Mouse (Mus musculus) embryonic facial prominence, embryonic 12.5 days (tissue): ENCODE measurements around the gene Havcr2. TPM values are rescaled to one million over a fixed set of nuclear protein-coding genes. Genes with fewer than 3 reads are reported as not detected.

Source experiments
- ATAC-seq: fragments of 200-750 bp; cut with Nextera tagmentation; 2 replicates; pipeline ENCODE4 v1.8.0; 2017; ENCODE audit not compliant: insufficient number of reproducible peaks, insufficient read depth, low FRiP score, low TSS enrichment
- H3K27ac ChIP-seq: fragments of 300-500 bp; sonication (generic); 2 replicates; pipeline ENCODE4 v1.5.1; 2016; ENCODE audit warnings: mild to moderate bottlenecking
- H3K27me3 ChIP-seq: fragments of 300-500 bp; sonication (generic); 2 replicates; pipeline ENCODE4 v1.6.1; 2016; ENCODE audit warnings: mild to moderate bottlenecking, moderate library complexity
- H3K36me3 ChIP-seq: fragments of 300-500 bp; sonication (generic); 2 replicates; pipeline ENCODE4 v1.6.1; 2016; ENCODE audit warnings: mild to moderate bottlenecking
- H3K4me1 ChIP-seq: fragments of 300-500 bp; sonication (generic); 2 replicates; pipeline ENCODE4 v1.6.1; 2016
- H3K4me2 ChIP-seq: fragments of 300-500 bp; sonication (generic); replicated peaks from 2 replicates; pipeline ENCODE4 v1.6.1; 2016; ENCODE audit warnings: mild to moderate bottlenecking, moderate library complexity
- H3K4me3 ChIP-seq: fragments of 300-500 bp; sonication (generic); 2 replicates; pipeline ENCODE4 v1.5.1; 2016; ENCODE audit warnings: mild to moderate bottlenecking
- H3K9ac ChIP-seq: fragments of 300-500 bp; sonication (generic); 2 replicates; pipeline ENCODE4 v1.6.1; 2016; ENCODE audit warnings: mild to moderate bottlenecking, moderate library complexity
- H3K9me3 ChIP-seq: fragments of 300-500 bp; sonication (generic); 2 replicates; pipeline ENCODE4 v1.6.1; 2016; ENCODE audit warnings: mild to moderate bottlenecking, moderate library complexity
- WGBS: fragments of 180-500 bp; shearing (Covaris S2); methylation state at CpG from one replicate; pipeline ENCODE4 v1.1.7; 2016; 5-methylcytosine and 5-hydroxymethylcytosine counted together
- polyA plus RNA-seq: library from polyadenylated mRNA; unstranded; fragments of >200 nt; fragmentation: Nextera tagmentation; extraction: Ambion mirVana; gene quantifications from 2 replicates; pipeline ENCODE4 v1.2.1, GENCODE M21; 2016

The Havcr2 gene
- polyA plus RNA-seq, 1 experiment from 2014 or later, result 0.10 TPM

DNA sequence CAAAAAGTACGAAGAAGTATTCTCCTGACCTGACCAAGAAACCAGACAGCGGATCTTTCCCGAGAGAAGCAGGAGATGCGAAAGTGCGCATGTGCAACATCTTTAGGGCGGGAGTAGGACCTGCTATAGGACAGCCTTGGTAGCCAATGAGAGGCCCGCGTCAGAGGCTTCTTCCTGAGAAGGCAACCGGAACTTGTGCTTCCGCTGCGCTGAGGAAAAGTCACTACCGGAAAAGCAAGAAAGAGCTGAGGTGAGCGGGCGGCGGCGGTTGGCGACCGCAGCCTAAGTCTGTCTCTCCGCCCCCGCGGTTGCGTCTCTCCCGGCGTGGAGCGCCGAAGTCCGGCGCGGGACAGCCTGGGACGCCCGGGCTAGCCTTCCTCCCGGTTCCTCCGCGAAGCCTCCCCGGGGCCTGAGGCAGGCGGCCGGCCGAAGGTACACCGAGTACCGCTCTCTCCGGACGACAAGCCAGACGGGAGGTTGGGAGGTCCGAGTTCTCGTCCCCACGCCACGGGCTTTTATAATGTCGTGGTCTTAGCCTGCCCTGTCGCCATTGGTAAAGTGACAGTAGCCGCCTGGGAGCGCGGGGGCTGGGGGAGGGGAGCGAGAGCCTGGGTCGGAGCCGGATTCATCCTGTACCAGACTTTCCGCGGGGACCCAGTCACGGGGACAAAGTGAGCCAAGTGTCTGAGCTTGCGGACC is 17.8 kb upstream of the Havcr2 start, which contains the start of gene Med7:
Gene Med7 (plus strand): TSS at position 166 of the 699 bp plus-strand sequence.
- peak; percentile 97 for ATAC-seq
- under 1% methylated on average over 59 of the region's 59 CpGs for WGBS
- no peaks in the 10 kb centered on the region for H3K4me1 ChIP-seq

DNA sequence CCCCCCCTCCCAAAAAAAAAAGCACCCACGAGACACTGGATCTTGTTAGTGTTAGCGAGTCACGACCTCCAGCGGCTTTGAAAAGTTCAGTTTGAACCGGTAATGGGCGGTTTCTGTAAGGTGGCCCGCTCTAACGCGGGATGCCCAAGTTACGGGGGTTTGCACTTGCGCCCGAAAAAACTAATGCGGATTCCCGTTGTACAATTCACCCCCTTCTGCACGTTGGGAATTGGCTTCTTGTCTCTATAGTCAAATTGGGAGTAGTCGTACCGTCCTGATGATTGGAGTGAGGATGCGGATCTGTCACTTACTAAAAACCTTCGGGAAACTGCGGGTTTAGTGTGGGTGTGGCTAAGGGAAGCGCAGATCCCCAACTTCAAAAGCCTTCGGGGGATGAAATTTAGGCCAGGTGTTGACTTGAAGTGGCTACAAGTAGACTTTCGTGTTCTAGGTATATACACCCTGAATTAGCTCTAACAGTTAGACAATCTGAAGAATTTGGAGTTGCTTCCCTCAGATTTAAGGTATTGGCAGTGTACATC is 17.2 kb upstream of the Havcr2 start:
- Histone ChIP-seq H3K4me3 (peak overlapping the region; percentile 91), H3K9me3 (no peaks in the 10 kb centered on the region), H3K36me3 (peaks cover 23% of the 10 kb centered on the region), H3K27ac (peak overlapping the region; percentile 92; the same call in 1 of the 2 replicates), H3K9ac (peak overlapping the region; percentile 84), H3K27me3 (no peaks in the 10 kb centered on the region), H3K4me2 (peak overlapping the region; percentile 71), H3K4me1 (no peaks in the 10 kb centered on the region)
- WGBS, result 1% methylated on average over 23 of the region's 23 CpGs
- peak; percentile 18; the same call in 1 of the 2 replicates for ATAC-seq

More for the DNA sequence above, 17.8 kb upstream of the Havcr2 start, which contains the start of gene Med7:
- H3K27ac ChIP-seq, result peak within 1 kb of the TSS; percentile 92
- peak within 1 kb of the TSS; percentile 91 for H3K4me3 ChIP-seq
- H3K36me3 ChIP-seq, result peaks cover 16% of the 10 kb centered on the region
- peak within 1 kb of the TSS; percentile 84 for H3K9ac ChIP-seq
- H3K4me2 ChIP-seq, result peak within 1 kb of the TSS; percentile 71
- no peaks in the 10 kb centered on the region for H3K9me3 ChIP-seq
- no peaks in the 10 kb centered on the region for H3K27me3 ChIP-seq

DNA sequence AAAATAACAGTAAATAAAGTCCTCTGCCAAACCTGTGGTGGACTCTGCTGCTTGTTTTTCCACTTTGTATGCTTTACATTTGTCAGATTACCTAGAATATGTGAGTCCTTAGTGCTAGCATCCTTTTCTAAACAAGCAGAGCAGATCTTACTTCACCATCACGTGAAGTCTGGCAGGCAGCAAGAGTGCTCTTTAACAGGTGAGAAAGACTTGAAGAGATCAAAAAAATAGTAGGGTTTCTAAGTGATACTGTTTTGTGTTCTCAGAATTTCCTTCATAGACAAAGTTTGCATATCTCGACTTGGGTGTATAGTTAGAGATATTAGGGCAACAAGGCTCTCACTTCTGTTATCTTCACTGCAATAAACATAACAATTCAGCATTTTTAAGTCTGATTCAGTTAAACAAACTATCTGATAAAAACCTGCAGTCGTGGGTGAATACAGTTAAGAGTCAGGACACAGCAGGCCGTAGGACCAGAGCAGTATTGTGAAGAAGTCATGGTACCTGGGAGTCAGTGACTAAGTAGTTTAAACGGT is 15.7 kb upstream of the Havcr2 start:
- no peak for ATAC-seq
- peaks cover 24% of the 10 kb centered on the region for H3K36me3 ChIP-seq
- 90% methylated on average over 5 of the region's 5 CpGs for WGBS
- no peak overlapping the region for H3K4me2 ChIP-seq
- H3K27ac ChIP-seq, result no peak overlapping the region
- no peaks in the 10 kb centered on the region for H3K9me3 ChIP-seq
- no peak overlapping the region for H3K9ac ChIP-seq
- no peak overlapping the region for H3K4me3 ChIP-seq
- H3K27me3 ChIP-seq, result no peaks in the 10 kb centered on the region
- no peaks in the 10 kb centered on the region for H3K4me1 ChIP-seq

DNA sequence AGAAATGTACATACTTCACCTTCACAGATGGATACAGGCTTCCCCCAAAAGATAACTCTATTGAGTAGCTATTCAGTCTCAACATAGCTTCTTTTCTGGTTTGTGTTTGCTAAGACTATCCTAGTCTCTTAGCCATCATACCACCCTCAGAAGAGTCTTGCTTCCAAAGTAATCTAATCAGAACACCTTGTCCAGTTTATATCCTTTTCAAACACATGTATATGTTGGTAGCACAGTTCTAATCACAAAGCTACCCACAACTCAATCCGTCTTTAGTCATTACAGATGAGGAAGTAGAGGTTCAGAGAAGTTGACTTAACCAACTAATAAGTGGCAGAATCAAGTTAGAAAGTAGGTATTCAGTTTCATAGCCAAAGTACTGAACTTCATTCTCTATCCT is 13.0 kb upstream of the Havcr2 start:
- Histone ChIP-seq H3K4me1 (no peaks in the 10 kb centered on the region), H3K27ac (no peak overlapping the region), H3K9ac (no peak overlapping the region), H3K4me2 (no peak overlapping the region), H3K27me3 (no peaks in the 10 kb centered on the region), H3K9me3 (no peaks in the 10 kb centered on the region), H3K36me3 (peaks cover 24% of the 10 kb centered on the region), H3K4me3 (no peak overlapping the region)
- WGBS, result 93% methylated on average over 1 of the region's 1 CpGs
- ATAC-seq, result no peak

DNA sequence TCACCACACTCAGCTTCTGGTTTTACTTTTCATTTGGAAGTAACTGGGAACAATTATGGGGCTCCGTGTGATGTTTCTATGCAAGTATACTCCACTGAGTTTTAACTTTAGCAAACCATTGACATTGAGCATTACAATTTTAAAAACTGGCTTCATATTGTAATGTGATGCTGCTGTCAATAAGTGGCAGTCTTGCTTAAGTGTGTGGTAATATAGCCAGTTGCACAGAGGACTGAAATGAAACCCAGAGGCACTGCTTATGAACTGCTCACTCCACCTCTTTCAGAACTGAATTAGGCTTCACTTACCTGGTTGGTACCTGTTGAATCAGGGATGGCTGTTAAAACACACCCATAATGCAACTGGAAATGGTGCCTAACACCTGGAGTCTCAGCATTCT is 11.6 kb upstream of the Havcr2 start:
- ATAC-seq, result no peak

DNA sequence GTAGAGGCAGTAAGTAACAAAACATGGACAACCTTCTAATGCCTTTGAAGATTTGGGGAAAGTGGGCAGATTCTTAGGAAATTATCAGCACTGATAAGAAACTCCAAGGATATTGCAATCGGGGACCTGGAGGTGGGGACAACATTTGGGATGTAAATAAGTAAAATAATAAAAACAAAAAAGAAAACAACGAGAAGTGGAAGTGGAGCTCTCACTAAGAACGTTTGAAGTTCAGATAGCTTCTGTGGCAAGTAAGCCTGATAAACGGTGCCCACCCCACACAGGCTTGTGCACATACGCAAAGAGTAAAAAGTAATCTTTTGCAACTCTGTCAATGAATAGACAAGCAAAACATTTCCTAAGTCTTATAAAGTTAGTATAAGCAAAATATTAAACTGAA is 10.8 kb upstream of the Havcr2 start:
- WGBS, result 92% methylated on average over 5 of the region's 5 CpGs
- H3K27me3 ChIP-seq, result no peaks in the 10 kb centered on the region
- no peak overlapping the region for H3K27ac ChIP-seq
- H3K4me3 ChIP-seq, result no peak overlapping the region
- ATAC-seq, result no peak
- no peak overlapping the region for H3K4me2 ChIP-seq
- H3K9me3 ChIP-seq, result no peaks in the 10 kb centered on the region
- H3K9ac ChIP-seq, result no peak overlapping the region
- H3K4me1 ChIP-seq, result no peaks in the 10 kb centered on the region
- H3K36me3 ChIP-seq, result peaks cover 24% of the 10 kb centered on the region

More for the DNA sequence above, 11.6 kb upstream of the Havcr2 start:
- H3K4me2 ChIP-seq, result no peak overlapping the region
- H3K9ac ChIP-seq, result no peak overlapping the region
- H3K27ac ChIP-seq, result no peak overlapping the region
- no peaks in the 10 kb centered on the region for H3K4me1 ChIP-seq
- H3K9me3 ChIP-seq, result no peaks in the 10 kb centered on the region
- H3K27me3 ChIP-seq, result no peaks in the 10 kb centered on the region
- 74% methylated on average over 1 of the region's 1 CpGs for WGBS
- H3K36me3 ChIP-seq, result peaks cover 24% of the 10 kb centered on the region
- H3K4me3 ChIP-seq, result no peak overlapping the region

DNA sequence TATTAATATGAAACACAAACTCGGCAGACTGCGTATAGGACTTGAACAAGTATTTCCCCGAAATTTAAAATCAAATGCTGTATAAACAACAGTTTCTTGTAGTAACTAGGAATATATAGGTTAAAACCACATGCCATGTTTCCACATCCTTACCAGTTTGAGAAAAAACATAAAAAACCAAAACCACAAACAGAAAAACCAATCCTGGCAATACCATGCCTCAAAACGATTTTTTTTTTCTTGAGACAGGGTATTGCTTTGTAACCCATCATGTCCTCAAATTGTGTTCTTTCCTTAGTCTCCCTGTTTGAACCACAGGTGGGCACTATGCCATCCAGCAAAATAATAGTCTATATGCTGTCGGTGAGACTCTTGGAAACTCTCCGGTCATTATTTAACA is 8.6 kb upstream of the Havcr2 start:
- Histone ChIP-seq H3K27me3 (no peaks in the 10 kb centered on the region), H3K4me3 (no peak overlapping the region), H3K4me1 (no peaks in the 10 kb centered on the region), H3K36me3 (peaks cover 10% of the 10 kb centered on the region; the same call in 1 of the 2 replicates), H3K9ac (no peak overlapping the region), H3K9me3 (no peaks in the 10 kb centered on the region), H3K4me2 (no peak overlapping the region), H3K27ac (no peak overlapping the region)
- ATAC-seq, result no peak
- 93% methylated on average over 6 of the region's 6 CpGs for WGBS

DNA sequence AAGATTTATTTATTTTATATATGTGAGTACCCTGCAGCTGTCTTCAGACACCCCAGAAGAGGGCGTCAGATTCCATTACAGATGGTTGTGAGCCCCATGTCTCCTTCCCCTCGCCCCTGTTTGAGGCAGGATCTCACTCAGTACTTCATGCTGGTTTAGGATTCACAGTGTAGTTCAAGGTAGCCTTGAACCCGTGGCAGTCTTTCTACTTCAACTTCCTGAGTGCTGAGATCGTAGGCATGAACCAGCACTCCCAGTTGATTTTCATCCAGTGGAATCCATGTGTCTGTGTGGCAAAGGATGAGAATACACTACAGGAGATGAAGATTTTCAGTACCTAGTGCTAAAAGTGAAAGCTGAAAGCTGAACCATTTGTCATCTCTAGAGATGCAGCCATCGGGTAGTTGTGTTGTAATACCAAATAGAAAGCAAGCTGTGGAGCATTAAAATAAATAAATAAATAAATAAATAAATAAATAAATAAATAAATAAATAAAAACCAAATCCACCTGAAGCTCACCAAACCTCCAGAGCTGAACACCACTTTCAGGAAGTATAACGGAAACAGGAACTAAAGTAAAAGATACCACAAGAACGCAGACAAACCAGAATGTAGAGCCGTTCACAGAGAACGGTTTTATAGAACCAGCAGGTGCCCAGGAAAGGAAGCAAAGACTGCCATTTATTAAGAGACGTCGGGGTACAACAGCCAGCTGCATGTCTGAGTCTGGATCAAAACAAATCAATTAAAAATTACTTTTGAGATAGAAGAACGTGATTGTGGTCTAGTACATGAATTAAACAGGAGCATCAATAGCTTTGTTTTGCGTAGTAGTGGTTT is 6.9 kb upstream of the Havcr2 start:
- Histone ChIP-seq H3K9me3 (no peaks in the 10 kb centered on the region), H3K36me3 (no peaks in the 10 kb centered on the region), H3K4me1 (no peaks in the 10 kb centered on the region), H3K27ac (no peak overlapping the region), H3K4me3 (no peak overlapping the region), H3K9ac (no peak overlapping the region), H3K4me2 (no peak overlapping the region), H3K27me3 (no peaks in the 10 kb centered on the region)
- WGBS, result 82% methylated on average over 13 of the region's 13 CpGs
- no peak for ATAC-seq

DNA sequence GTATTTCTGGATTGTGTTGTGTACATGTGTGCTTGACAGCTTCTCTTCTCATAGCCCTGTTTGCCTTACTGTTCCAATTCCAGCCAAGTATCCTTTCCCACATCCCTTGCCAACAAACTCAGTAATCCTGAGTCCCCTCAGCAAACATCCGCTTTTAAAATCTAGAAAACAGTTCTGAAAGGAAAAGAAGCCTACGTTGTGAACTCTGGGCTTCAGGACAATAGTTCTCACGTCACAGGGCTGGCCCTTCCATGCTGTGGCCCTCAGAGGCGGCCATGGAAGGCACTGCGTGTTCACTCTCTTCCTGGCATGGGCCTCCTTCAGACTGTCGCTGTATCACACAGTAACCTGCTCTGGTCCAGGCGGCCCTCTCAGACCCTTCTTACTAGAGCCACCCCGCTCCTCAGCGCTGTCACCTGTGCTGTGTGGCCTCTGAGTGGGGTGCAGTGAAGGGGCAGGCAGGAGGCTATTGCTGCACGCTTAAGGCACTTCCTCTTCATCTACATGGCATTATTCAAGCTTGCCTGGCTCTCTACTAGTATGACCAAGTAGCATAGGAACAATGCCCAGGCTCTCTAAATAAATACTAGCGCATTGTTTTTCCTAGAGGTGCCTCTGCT is 5.2 kb upstream of the Havcr2 start:
- Histone ChIP-seq H3K4me3 (no peak overlapping the region), H3K27me3 (no peaks in the 10 kb centered on the region), H3K27ac (no peak overlapping the region), H3K9me3 (no peaks in the 10 kb centered on the region), H3K36me3 (no peaks in the 10 kb centered on the region), H3K4me1 (no peaks in the 10 kb centered on the region), H3K9ac (no peak overlapping the region), H3K4me2 (no peak overlapping the region)
- ATAC-seq, result no peak
- 79% methylated on average over 11 of the region's 11 CpGs for WGBS

DNA sequence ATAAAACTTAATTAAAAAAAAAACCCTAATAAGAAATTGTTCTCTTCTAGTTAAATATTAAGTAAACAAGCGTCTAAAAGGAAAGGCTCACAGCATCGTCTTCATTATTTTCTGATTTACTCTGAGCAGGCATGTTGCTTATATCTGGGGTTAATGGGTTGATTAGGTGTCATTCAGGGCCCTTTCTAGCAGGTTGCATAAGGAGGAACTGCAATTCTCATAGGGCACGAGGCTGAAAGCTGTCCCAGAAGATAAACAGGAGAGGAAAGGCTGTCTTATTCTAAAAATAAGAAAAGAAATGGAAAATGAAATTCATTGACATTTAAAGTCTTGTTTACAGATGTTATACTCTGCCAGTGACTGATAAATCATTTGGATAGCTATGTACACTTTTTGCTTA is 5.2 kb downstream of the Havcr2 start:
- H3K4me2 ChIP-seq, result no peak overlapping the region
- H3K4me3 ChIP-seq, result no peak overlapping the region
- H3K9me3 ChIP-seq, result no peaks in the 10 kb centered on the region
- no peaks in the 10 kb centered on the region for H3K27me3 ChIP-seq
- no peak for ATAC-seq
- H3K36me3 ChIP-seq, result no peaks in the 10 kb centered on the region
- 86% methylated on average over 3 of the region's 3 CpGs for WGBS
- H3K9ac ChIP-seq, result no peak overlapping the region
- H3K4me1 ChIP-seq, result no peaks in the 10 kb centered on the region
- no peak overlapping the region for H3K27ac ChIP-seq

DNA sequence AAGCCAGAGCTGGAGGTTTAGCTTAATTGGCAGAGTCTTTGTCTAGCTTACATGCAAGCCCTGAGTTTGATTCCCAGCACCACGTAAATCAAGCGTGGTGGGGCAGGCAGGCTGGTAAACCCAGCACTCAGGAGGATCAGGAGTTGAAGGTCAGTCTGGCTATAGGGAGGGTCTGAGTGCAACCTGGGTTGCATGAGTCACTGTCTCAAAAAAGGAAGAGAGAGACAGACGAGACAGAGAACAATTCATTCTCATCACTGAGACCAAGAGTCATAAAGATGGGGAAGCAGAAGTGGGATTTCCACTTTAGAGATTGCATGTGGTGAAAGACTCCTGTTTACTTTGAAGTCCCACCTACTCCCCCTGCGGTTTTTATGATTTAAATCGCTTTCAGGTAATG is 6.6 kb downstream of the Havcr2 start:
- WGBS, result 81% methylated on average over 5 of the region's 5 CpGs
- Histone ChIP-seq H3K36me3 (no peaks in the 10 kb centered on the region), H3K27ac (no peak overlapping the region), H3K4me3 (no peak overlapping the region), H3K4me2 (no peak overlapping the region), H3K27me3 (no peaks in the 10 kb centered on the region), H3K9ac (no peak overlapping the region), H3K9me3 (no peaks in the 10 kb centered on the region), H3K4me1 (no peaks in the 10 kb centered on the region)
- ATAC-seq, result no peak
